Mouse (Mus musculus): ENCODE measurements around the gene Vwa5b1. TPM values are rescaled to one million over a fixed set of nuclear protein-coding genes. Genes with fewer than 3 reads are reported as not detected.

Vwa5b1 gene
- total and polyA plus RNA-seq, 3 experiments = not detected

DNA sequence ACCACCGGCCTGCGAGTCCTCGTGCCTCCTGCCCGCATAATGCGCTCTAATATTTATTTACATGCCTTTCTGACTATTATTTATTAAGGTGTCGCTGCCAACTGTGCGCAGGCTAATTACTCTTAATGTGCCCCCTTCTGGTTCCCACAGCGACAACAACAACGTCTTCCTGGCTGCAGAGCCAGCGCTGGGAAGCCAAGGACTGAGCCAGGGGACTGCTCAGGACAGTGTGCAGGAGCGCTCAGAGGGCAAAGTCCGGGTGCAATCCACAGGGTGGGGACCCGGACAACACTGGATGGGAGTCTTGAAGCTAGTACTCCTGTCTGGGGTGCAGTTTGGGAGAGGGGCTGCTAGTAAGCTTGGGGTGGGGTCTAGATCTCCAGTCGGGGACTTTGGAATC, 80.8 kb downstream of the Vwa5b1 start:
- no peak for DNase-seq (ENCODE audit: low read depth, low spot score)
- no peak overlapping the region for H3K9ac ChIP-seq (ENCODE audit: control insufficient read depth, low read depth, low read length, poor library complexity, severe bottlenecking)
- H3K36me3 ChIP-seq (ENCODE audit: control insufficient read depth in 1 of 2, insufficient read depth in 2 of 2, low read length in 2 of 2) = no peaks in the 10 kb centered on the region
- H3K79me2 ChIP-seq (ENCODE audit: control insufficient read depth, insufficient read depth, low read length, poor library complexity) = no peaks in the 10 kb centered on the region
- H3K27ac ChIP-seq (ENCODE audit: control insufficient read depth, low read depth, low read length) = no peak overlapping the region
- H3K9me3 ChIP-seq (replicated peaks; ENCODE audit: insufficient read depth, low read length) = no peaks in the 10 kb centered on the region
- H3K4me1 ChIP-seq (ENCODE audit: control insufficient read depth in 1 of 2, insufficient read depth in 2 of 2, low read length in 2 of 2) = no peaks in the 10 kb centered on the region
- H3K27me3 ChIP-seq (ENCODE audit: control insufficient read depth in 1 of 2, insufficient read depth in 2 of 2, low read length in 2 of 2) = no peaks in the 10 kb centered on the region
- no peak overlapping the region for H3K4me3 ChIP-seq (ENCODE audit: control insufficient read depth in 1 of 2, insufficient read depth in 1 of 2, low read depth in 2 of 2, low read length in 2 of 2)
- TF ChIP-seq SIN3A (IDR thresholded peaks at IDR 0.05; ENCODE audit: low read length) (no peak), ZC3H11A (IDR thresholded peaks at IDR 0.05; ENCODE audit: low read depth, low read length) (no peak), TAL1 (IDR thresholded peaks at IDR 0.05; ENCODE audit: low read length) (no peak), POLR2A (IDR thresholded peaks at IDR 0.05; ENCODE audit: control insufficient read depth in 1 of 2, insufficient read depth in 1 of 2, low read depth in 1 of 2, low read length in 2 of 2, poor library complexity in 1 of 2) (no peak), TCF12 (IDR thresholded peaks at IDR 0.05; ENCODE audit: low read depth, low read length) (no peak), MXI1 (IDR thresholded peaks at IDR 0.05; ENCODE audit: low read depth, low read length) (no peak), KAT2A (conservative IDR thresholded peaks at IDR 0.05; ENCODE audit: low read depth, low read length) (no peak), ELF1 (IDR thresholded peaks at IDR 0.05; ENCODE audit: low read depth, low read length) (no peak), MAFK (IDR thresholded peaks at IDR 0.05; ENCODE audit: borderline replicate concordance, low read depth, low read length) (no peak), MAZ (IDR thresholded peaks at IDR 0.05; ENCODE audit: low read depth, low read length) (no peak), MAX (IDR thresholded peaks at IDR 0.05; ENCODE audit: low read length) (no peak), USF1 (IDR thresholded peaks at IDR 0.05; ENCODE audit: low read depth, low read length) (no peak), ZMIZ1 (IDR thresholded peaks at IDR 0.05; ENCODE audit: low read depth, low read length) (no peak), POLR2AphosphoS2 (IDR thresholded peaks at IDR 0.05; ENCODE audit: low read length) (no peak), ETS1 (IDR thresholded peaks at IDR 0.05; ENCODE audit: low read depth, low read length) (no peak)

DNA sequence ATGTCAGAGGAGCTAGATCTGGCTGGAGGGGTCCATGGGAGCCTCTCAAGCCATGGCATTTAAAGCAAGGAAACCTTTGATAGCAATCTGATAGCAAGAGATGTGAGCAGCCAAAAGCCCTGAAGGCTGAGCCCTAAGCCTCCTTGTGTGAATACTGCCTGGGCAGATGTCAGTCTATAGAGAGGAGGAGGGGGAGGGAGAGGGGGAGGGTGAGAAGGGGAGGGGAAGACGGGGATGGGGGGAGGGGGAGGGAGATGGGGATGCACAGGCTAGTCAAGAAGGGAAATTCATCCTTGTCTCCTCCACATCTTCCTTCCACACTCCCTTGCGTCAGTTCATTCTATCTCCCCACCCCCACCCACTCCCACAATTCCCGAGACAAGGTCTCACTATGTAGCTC, 81.4 kb downstream of the Vwa5b1 start:
- Histone ChIP-seq H3K9me3 (replicated peaks; ENCODE audit: insufficient read depth, low read length) (no peaks in the 10 kb centered on the region), H3K27ac (ENCODE audit: control insufficient read depth, low read depth, low read length) (no peak overlapping the region)
- TF ChIP-seq GATA1 (IDR thresholded peaks at IDR 0.05; ENCODE audit: low read depth, low read length) (no peak), CHD1 (IDR thresholded peaks at IDR 0.05; ENCODE audit: low read depth, low read length) (no peak), ETS1 (IDR thresholded peaks at IDR 0.05; ENCODE audit: low read depth, low read length) (no peak), UBTF (IDR thresholded peaks at IDR 0.05; ENCODE audit: borderline replicate concordance, insufficient read depth, low read depth, low read length) (no peak), TCF12 (IDR thresholded peaks at IDR 0.05; ENCODE audit: low read depth, low read length) (no peak), MAX (IDR thresholded peaks at IDR 0.05; ENCODE audit: low read length) (no peak), KAT2A (conservative IDR thresholded peaks at IDR 0.05; ENCODE audit: low read depth, low read length) (no peak), JUND (IDR thresholded peaks at IDR 0.05; ENCODE audit: low read depth, low read length) (no peak), E2F4 (IDR thresholded peaks at IDR 0.05; ENCODE audit: borderline replicate concordance, low read depth, low read length) (no peak), RAD21 (IDR thresholded peaks at IDR 0.05; ENCODE audit: low read depth, low read length) (no peak), TAL1 (IDR thresholded peaks at IDR 0.05; ENCODE audit: low read length) (no peak), EP300 (IDR thresholded peaks at IDR 0.05; ENCODE audit: low read depth in 1 of 2, low read length in 2 of 2) (no peak), CHD2 (IDR thresholded peaks at IDR 0.05; ENCODE audit: low read length) (no peak), SIN3A (IDR thresholded peaks at IDR 0.05; ENCODE audit: low read length) (no peak)

More for the DNA sequence above, 81.4 kb downstream of the Vwa5b1 start:
- Histone ChIP-seq H3K79me2 (ENCODE audit: control insufficient read depth, insufficient read depth, low read length, poor library complexity) (no peaks in the 10 kb centered on the region), H3K27me3 (ENCODE audit: control insufficient read depth in 1 of 2, insufficient read depth in 2 of 2, low read length in 2 of 2) (no peaks in the 10 kb centered on the region), H3K9ac (ENCODE audit: control insufficient read depth, low read depth, low read length, poor library complexity, severe bottlenecking) (no peak overlapping the region), H3K4me3 (ENCODE audit: control insufficient read depth in 1 of 2, insufficient read depth in 1 of 2, low read depth in 2 of 2, low read length in 2 of 2) (no peak overlapping the region), H3K4me1 (ENCODE audit: control insufficient read depth in 1 of 2, insufficient read depth in 2 of 2, low read length in 2 of 2) (no peaks in the 10 kb centered on the region), H3K36me3 (ENCODE audit: control insufficient read depth in 1 of 2, insufficient read depth in 2 of 2, low read length in 2 of 2) (no peaks in the 10 kb centered on the region)
- DNase-seq (ENCODE audit: low read depth, low spot score) = no peak

All from MEL (cell line).